Mouse (Mus musculus) myocyte (in vitro differentiated cells): ENCODE results near the gene Atp8a1.

Source experiments
- CEBPB ChIP-seq: IDR thresholded peaks from 2 replicates; pipeline ENCODE4 v1.6.1; 2011; ENCODE audit warnings: mild to moderate bottlenecking, moderate library complexity; ENCODE audit not compliant: poor library complexity, insufficient read depth, severe bottlenecking
- MYOD1 ChIP-seq, 3 experiments: IDR thresholded peaks; one replicate each; pipeline ENCODE4 v1.6.1; 2011; ENCODE audit warnings: control low read depth in 2 of 3, low read depth in 2 of 3, mild to moderate bottlenecking in 2 of 3, moderate library complexity in 1 of 3; ENCODE audit not compliant: insufficient read length in 2 of 3, control insufficient read depth in 1 of 3
- POLR2A ChIP-seq: IDR thresholded peaks from one replicate; pipeline ENCODE4 v1.6.1; 2011; ENCODE audit warnings: low read depth, mild to moderate bottlenecking, control low read depth, moderate library complexity; ENCODE audit not compliant: insufficient read length
- SRF ChIP-seq: IDR thresholded peaks from one replicate; pipeline ENCODE4 v1.6.1; 2011; ENCODE audit warnings: low read depth; ENCODE audit not compliant: control insufficient read depth, insufficient read length
- TCF12 ChIP-seq: IDR thresholded peaks from one replicate; pipeline ENCODE4 v1.6.1; 2011; ENCODE audit warnings: mild to moderate bottlenecking, control low read depth; ENCODE audit not compliant: poor library complexity, insufficient read depth, severe bottlenecking
- USF1 ChIP-seq: IDR thresholded peaks from one replicate; pipeline ENCODE4 v1.6.1; 2011; ENCODE audit warnings: low read depth, mild to moderate bottlenecking, control low read depth, moderate library complexity

DNA sequence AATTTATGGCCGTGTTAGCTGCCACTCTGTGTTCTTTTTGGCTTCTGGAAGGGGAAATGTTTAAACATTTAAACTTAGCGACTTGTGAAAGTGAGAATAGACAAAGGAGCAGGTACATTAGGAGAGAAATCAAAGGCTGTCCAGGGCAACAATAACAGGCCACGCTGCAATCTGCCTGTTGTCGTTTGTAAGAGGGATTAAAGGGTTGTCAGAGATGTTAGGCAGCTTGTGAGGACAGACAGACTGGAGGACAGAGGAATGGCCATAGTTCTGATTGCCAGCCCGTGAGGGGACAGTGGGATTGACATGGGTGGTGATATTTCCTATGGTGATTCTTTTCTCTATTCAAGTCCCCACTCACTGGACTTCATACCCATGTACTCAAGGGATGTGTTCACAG is 161.8 kb downstream of the Atp8a1 start:
- no peak for TF ChIP-seq POLR2A
- TF ChIP-seq USF1: no peak
- TF ChIP-seq MYOD1 (IDR thresholded peaks at IDR 0.05; ENCODE audit: control insufficient read depth in 1 of 3, insufficient read length in 2 of 3, low read depth in 2 of 3): no peak
- TF ChIP-seq SRF: no peak
- no peak for TF ChIP-seq CEBPB
- no peak for TF ChIP-seq TCF12
